11 mouse cellular contexts compared by ENCODE assay signal in the genomic region with DNA sequence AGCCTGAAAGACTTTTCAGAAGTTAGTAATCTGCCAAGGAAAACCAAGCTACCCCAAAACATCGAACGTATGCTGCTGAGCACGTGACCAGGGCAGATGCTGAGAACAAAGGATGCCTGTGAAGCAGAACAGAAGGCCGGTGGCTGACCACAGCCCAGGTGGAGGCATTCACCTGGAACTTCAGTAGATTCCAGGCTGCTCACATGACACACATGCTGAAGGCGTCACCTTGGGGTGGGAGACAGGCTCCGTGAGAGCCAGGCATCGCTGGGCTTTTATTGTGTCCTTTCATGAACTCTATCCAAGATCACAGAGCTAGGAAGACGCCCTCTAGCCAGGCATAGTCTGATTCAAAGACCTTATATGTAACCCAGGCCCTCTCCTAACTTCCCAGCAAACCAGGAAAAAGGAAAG. TPM values are rescaled to one million over a fixed set of nuclear protein-coding genes. Genes with fewer than 3 reads are reported as not detected.
DNase-seq lines count a peak whose midpoint lies in the region; ATAC-seq and TF ChIP-seq lines count a peak whose summit lies in the region.
"Had no signal": no experiment of that assay in that cellular context is flagged by ENCODE, and none has a peak within 500 bp of the region (broad histone marks: within the 10 kb centered on the region; RNA-seq: fewer than 3 reads in every experiment).

No protein-coding gene starts in this region.

- peak; percentile 57 for ATAC-seq in kidney, postnatal 0 days (replicated peaks; ENCODE audit: low FRiP score, low read depth)
- ATAC-seq: inflammation-experienced regulatory T-cells, adult 6 months had no signal

- no peaks in the 10 kb centered on the region for H3K36me3 ChIP-seq in embryonic facial prominence, embryonic 10.5 days (replicated peaks)
- H3K36me3 ChIP-seq in kidney, postnatal 0 days (ENCODE audit: insufficient read depth, low read length), result no peaks in the 10 kb centered on the region
- H3K36me3 ChIP-seq: forebrain, embryonic 12.5 days had no signal

- H3K4me2 ChIP-seq in kidney, postnatal 0 days (ENCODE audit: low read length), result no peak overlapping the region
- H3K4me2 ChIP-seq: forebrain, embryonic 12.5 days had no signal

- no peaks in the 10 kb centered on the region for H3K27me3 ChIP-seq in embryonic facial prominence, embryonic 10.5 days (replicated peaks; ENCODE audit: low read depth, poor library complexity, severe bottlenecking)
- H3K27me3 ChIP-seq in kidney, postnatal 0 days (ENCODE audit: insufficient read depth, low read length), result no peaks in the 10 kb centered on the region

- TF ChIP-seq CTCF in left cerebral cortex, adult 2 months (IDR thresholded peaks at IDR 0.05), result no peak
- TF ChIP-seq CTCF in kidney, postnatal 0 days (IDR thresholded peaks at IDR 0.05; ENCODE audit: low read depth), result no peak

- intact Hi-C loops in left cerebral cortex, adult 2 months (cut with DNase I), result no loop called here
- intact Hi-C loops in gastrocnemius, postnatal 14 days (cut with DNase I; ENCODE audit: low total_unique reads), result no loop called here

- no peaks in the 10 kb centered on the region for H3K9me3 ChIP-seq in embryonic facial prominence, embryonic 10.5 days
- H3K9me3 ChIP-seq in kidney, postnatal 0 days (replicated peaks; ENCODE audit: low read length), result no peaks in the 10 kb centered on the region
- H3K9me3 ChIP-seq: forebrain, embryonic 12.5 days had no signal

- no peak overlapping the region for H3K4me3 ChIP-seq in left cerebral cortex, adult 2 months
- H3K4me3 ChIP-seq in embryonic facial prominence, embryonic 10.5 days, result no peak overlapping the region
- no peak overlapping the region for H3K4me3 ChIP-seq in kidney, postnatal 0 days (replicated peaks; ENCODE audit: low read depth, low read length)
- H3K4me3 ChIP-seq: forebrain, embryonic 12.5 days had no signal

- DNase-seq in left cerebral cortex, adult 2 months (ENCODE audit: extremely low spot score in 1 of 2, low spot score in 2 of 2), result no peak
- no peak for DNase-seq in left cerebral cortex, adult 18-20 months (ENCODE audit: low spot score in 2 of 2)
- DNase-seq in embryonic facial prominence, embryonic 10.5 days (ENCODE audit: low spot score), result no peak
- DNase-seq in kidney, postnatal 0 days (ENCODE audit: low spot score), result peak; percentile 61
- DNase-seq in spleen, postnatal 4 days (ENCODE audit: low spot score in 2 of 2), result peak; percentile 18 to 59
- DNase-seq in gastrocnemius, adult 8-10 months (ENCODE audit: low spot score in 2 of 2), result no peak
- no peak for DNase-seq in layer of hippocampus, adult 11-12 months (ENCODE audit: low spot score)
- DNase-seq in gastrocnemius, postnatal 14 days, result no peak

- peaks cover 28% of the 10 kb centered on the region for H3K4me1 ChIP-seq in embryonic facial prominence, embryonic 10.5 days
- H3K4me1 ChIP-seq in kidney, postnatal 0 days (replicated peaks; ENCODE audit: insufficient read depth, low read length), result peaks cover 47% of the 10 kb centered on the region

- H3K27ac ChIP-seq in left cerebral cortex, adult 2 months, result peak overlapping the region; percentile 32; the same call in 1 of the 2 replicates
- H3K27ac ChIP-seq in embryonic facial prominence, embryonic 10.5 days (replicated peaks), result peak overlapping the region; percentile 2; the same call in 1 of the 2 replicates
- H3K27ac ChIP-seq in kidney, postnatal 0 days, result peak overlapping the region; percentile 94
- H3K27ac ChIP-seq: forebrain, embryonic 12.5 days; liver, embryonic 14.5 days had no signal

- H3K9ac ChIP-seq in kidney, postnatal 0 days (ENCODE audit: low read depth, low read length), result no peak overlapping the region
- H3K9ac ChIP-seq: forebrain, embryonic 12.5 days; liver, embryonic 14.5 days had no signal

- 70% methylated on average over 8 of the region's 8 CpGs for WGBS in embryonic facial prominence, embryonic 10.5 days
- 37% methylated on average over 8 of the region's 8 CpGs for WGBS in kidney, postnatal 0 days

RNA-seq across cellular contexts. Expression of a gene that starts 17.2 kb away (rescaled TPM):
- total RNA-seq in left cerebral cortex, adult 2 months (2021), result 1 to 10 TPM; 4.0 to 8.0 TPM
- total RNA-seq in left cerebral cortex, adult 18-20 months (2021), result 1 to 10 TPM; 5.3 TPM
- 2.6 and 4.0 TPM in 2 replicates for polyA plus RNA-seq in embryonic facial prominence, embryonic 10.5 days (2016; fragmentation: Nextera tagmentation; extraction: Ambion mirVana)
- polyA plus RNA-seq in kidney, postnatal 0 days (2015; fragmentation: Nextera tagmentation; extraction: Ambion mirVana), result 28.0 and 28.1 TPM in 2 replicates
- total RNA-seq in gastrocnemius, adult 8-10 months (2022), result 1 to 10 TPM; 4.0 to 5.8 (median 5.0) TPM
- 1 to 10 TPM; 8.5 to 8.9 TPM for total RNA-seq in gastrocnemius, postnatal 14 days (2021)

RNA-seq across cellular contexts. Expression of a gene that starts 28.6 kb away (rescaled TPM):
- under 1 TPM; 0.35 to 0.38 TPM for total RNA-seq in left cerebral cortex, adult 2 months (2021)
- total RNA-seq in left cerebral cortex, adult 18-20 months (2021), result not detected
- polyA plus RNA-seq in embryonic facial prominence, embryonic 10.5 days (2016; fragmentation: Nextera tagmentation; extraction: Ambion mirVana), result 29.6 and 38.1 TPM in 2 replicates
- 13.8 and 15.5 TPM in 2 replicates for polyA plus RNA-seq in kidney, postnatal 0 days (2015; fragmentation: Nextera tagmentation; extraction: Ambion mirVana)
- total RNA-seq in gastrocnemius, adult 8-10 months (2022), result not detected
- total RNA-seq in gastrocnemius, postnatal 14 days (2021), result 1 to 10 TPM; 1.8 to 1.9 TPM

Comparison
In these comparisons a context has a peak if more than half of its experiments do, and no peak if none do; other contexts are left out.
1. DNase-seq: peak in kidney, postnatal 0 days (single experiment) and spleen, postnatal 4 days (2 of 2); none in left cerebral cortex, adult 2 months (0 of 2), left cerebral cortex, adult 18-20 months (0 of 2), embryonic facial prominence, embryonic 10.5 days (single experiment), gastrocnemius, adult 8-10 months (0 of 2), layer of hippocampus, adult 11-12 months (single experiment) and gastrocnemius, postnatal 14 days (single experiment).
2. H3K27ac ChIP-seq: peak in every context shown above with its lines; median percentile 94 in kidney, postnatal 0 days; 32 in left cerebral cortex, adult 2 months; 2 in embryonic facial prominence, embryonic 10.5 days.